Mouse (Mus musculus): ENCODE measurements around the gene 9830107B12Rik. TPM values are rescaled to one million over a fixed set of nuclear protein-coding genes. Genes with fewer than 3 reads are reported as not detected.
"Not testable (repeated sequence)": the region's sequence is repeated elsewhere in the genome, so short reads cannot be mapped to it uniquely, and the experiment has no call there.

The 9830107B12Rik gene
- not detected in 2 replicates for polyA plus RNA-seq (2014; fragmentation: Nextera tagmentation; extraction: Ambion mirVana)

- Histone ChIP-seq H3K4me2 (ENCODE audit: low read length) (no peak within 1 kb of the TSS), H3K4me1 (replicated peaks; ENCODE audit: control insufficient read depth, insufficient read depth, low read length) (no peaks in the 10 kb centered on the region), H3K27ac (ENCODE audit: low read depth) (no peak within 1 kb of the TSS), H3K9ac (ENCODE audit: low read length) (no peak within 1 kb of the TSS), H3K9me3 (ENCODE audit: control insufficient read depth, low read length) (no peaks in the 10 kb centered on the region; the same call in 1 of the 2 replicates), H3K27me3 (replicated peaks; ENCODE audit: control insufficient read depth, insufficient read depth, low read length) (no peaks in the 10 kb centered on the region), H3K4me3 (ENCODE audit: low read depth, low read length) (no peak within 1 kb of the TSS), H3K36me3 (ENCODE audit: control insufficient read depth, insufficient read depth, low read length) (no peaks in the 10 kb centered on the region)
- ATAC-seq (replicated peaks; ENCODE audit: low FRiP score, low TSS enrichment, low read depth): no peak
- no peak for DNase-seq (ENCODE audit: low spot score)
- 84% methylated on average over 3 of the region's 3 CpGs for WGBS
These were observed at the start of gene 9830107B12Rik for GRCm38 (mm10) chr17:48146120-48146519. Gene 9830107B12Rik (minus strand): TSS chr17:48146268.

GRCm38 (mm10) chr17:48192366-48192765 lies 46.3 kb upstream of the 9830107B12Rik start:
- Histone ChIP-seq H3K9me3 (ENCODE audit: control insufficient read depth, low read length) (no peaks in the 10 kb centered on the region), H3K4me1 (replicated peaks; ENCODE audit: control insufficient read depth, insufficient read depth, low read length) (no peaks in the 10 kb centered on the region), H3K4me3 (ENCODE audit: low read depth, low read length) (no peak overlapping the region), H3K36me3 (ENCODE audit: control insufficient read depth, insufficient read depth, low read length) (no peaks in the 10 kb centered on the region), H3K4me2 (ENCODE audit: low read length) (no peak overlapping the region), H3K27me3 (replicated peaks; ENCODE audit: control insufficient read depth, insufficient read depth, low read length) (no peaks in the 10 kb centered on the region), H3K9ac (ENCODE audit: low read length) (no peak overlapping the region), H3K27ac (ENCODE audit: low read depth) (no peak overlapping the region)
- 73% methylated on average over 2 of the region's 2 CpGs for WGBS
- ATAC-seq (replicated peaks; ENCODE audit: low FRiP score, low TSS enrichment, low read depth): no peak
- no peak for DNase-seq (ENCODE audit: low spot score)

- no peak overlapping the region for H3K27ac ChIP-seq (ENCODE audit: low read depth)
- no peaks in the 10 kb centered on the region for H3K9me3 ChIP-seq (ENCODE audit: control insufficient read depth, low read length)
- H3K27me3 ChIP-seq (replicated peaks; ENCODE audit: control insufficient read depth, insufficient read depth, low read length): no peaks in the 10 kb centered on the region
- no peak for ATAC-seq (replicated peaks; ENCODE audit: low FRiP score, low TSS enrichment, low read depth)
- no peak overlapping the region for H3K4me3 ChIP-seq (ENCODE audit: low read depth, low read length)
- H3K9ac ChIP-seq (ENCODE audit: low read length): no peak overlapping the region
- WGBS: 57% methylated on average over 5 of the region's 5 CpGs
- no peaks in the 10 kb centered on the region for H3K4me1 ChIP-seq (replicated peaks; ENCODE audit: control insufficient read depth, insufficient read depth, low read length)
- no peaks in the 10 kb centered on the region for H3K36me3 ChIP-seq (ENCODE audit: control insufficient read depth, insufficient read depth, low read length)
- no peak overlapping the region for H3K4me2 ChIP-seq (ENCODE audit: low read length)
- no peak for DNase-seq (ENCODE audit: low spot score)
These were observed 39.2 kb upstream of the 9830107B12Rik start for GRCm38 (mm10) chr17:48185252-48185651.

GRCm38 (mm10) chr17:48167103-48167502 lies 21.0 kb upstream of the 9830107B12Rik start, which contains the start of gene A530064D06Rik:
Gene A530064D06Rik (minus strand): TSS chr17:48167275.
- not testable (repeated sequence) for H3K27ac ChIP-seq (ENCODE audit: low read depth); H3K9ac ChIP-seq (ENCODE audit: low read length); DNase-seq (ENCODE audit: low spot score); H3K4me1 ChIP-seq (replicated peaks; ENCODE audit: control insufficient read depth, insufficient read depth, low read length); H3K9me3 ChIP-seq (ENCODE audit: control insufficient read depth, low read length); H3K36me3 ChIP-seq (ENCODE audit: control insufficient read depth, insufficient read depth, low read length); ATAC-seq (replicated peaks; ENCODE audit: low FRiP score, low TSS enrichment, low read depth); H3K4me3 ChIP-seq (ENCODE audit: low read depth, low read length); H3K4me2 ChIP-seq (ENCODE audit: low read length); H3K27me3 ChIP-seq (replicated peaks; ENCODE audit: control insufficient read depth, insufficient read depth, low read length)
- WGBS: 79% methylated on average over 2 of the region's 2 CpGs

- Histone ChIP-seq H3K27ac (ENCODE audit: low read depth) (no peak overlapping the region), H3K4me2 (ENCODE audit: low read length) (no peak overlapping the region), H3K9ac (ENCODE audit: low read length) (no peak overlapping the region), H3K9me3 (ENCODE audit: control insufficient read depth, low read length) (peaks cover 9% of the 10 kb centered on the region), H3K36me3 (ENCODE audit: control insufficient read depth, insufficient read depth, low read length) (no peaks in the 10 kb centered on the region), H3K4me3 (ENCODE audit: low read depth, low read length) (no peak overlapping the region), H3K4me1 (replicated peaks; ENCODE audit: control insufficient read depth, insufficient read depth, low read length) (no peaks in the 10 kb centered on the region), H3K27me3 (replicated peaks; ENCODE audit: control insufficient read depth, insufficient read depth, low read length) (no peaks in the 10 kb centered on the region)
- ATAC-seq (replicated peaks; ENCODE audit: low FRiP score, low TSS enrichment, low read depth): no peak
- 49% methylated on average over 1 of the region's 1 CpGs for WGBS
- DNase-seq (ENCODE audit: low spot score): no peak
These were observed 11.5 kb upstream of the 9830107B12Rik start for GRCm38 (mm10) chr17:48157382-48158076.

GRCm38 (mm10) chr17:48132810-48133209 lies 13.3 kb downstream of the 9830107B12Rik start:
- no peak for ATAC-seq (replicated peaks; ENCODE audit: low FRiP score, low TSS enrichment, low read depth)
- WGBS: 89% methylated on average over 2 of the region's 2 CpGs
- Histone ChIP-seq H3K9me3 (ENCODE audit: control insufficient read depth, low read length) (no peaks in the 10 kb centered on the region), H3K27me3 (replicated peaks; ENCODE audit: control insufficient read depth, insufficient read depth, low read length) (no peaks in the 10 kb centered on the region), H3K4me3 (ENCODE audit: low read depth, low read length) (no peak overlapping the region), H3K27ac (ENCODE audit: low read depth) (no peak overlapping the region), H3K36me3 (ENCODE audit: control insufficient read depth, insufficient read depth, low read length) (no peaks in the 10 kb centered on the region), H3K4me1 (replicated peaks; ENCODE audit: control insufficient read depth, insufficient read depth, low read length) (no peaks in the 10 kb centered on the region), H3K9ac (ENCODE audit: low read length) (no peak overlapping the region), H3K4me2 (ENCODE audit: low read length) (no peak overlapping the region)
- DNase-seq (ENCODE audit: low spot score): no peak

GRCm38 (mm10) chr17:48120456-48120855 lies 25.6 kb downstream of the 9830107B12Rik start:
- Histone ChIP-seq H3K9me3 (ENCODE audit: control insufficient read depth, low read length) (no peaks in the 10 kb centered on the region), H3K27ac (ENCODE audit: low read depth) (no peak overlapping the region), H3K4me3 (ENCODE audit: low read depth, low read length) (no peak overlapping the region), H3K27me3 (replicated peaks; ENCODE audit: control insufficient read depth, insufficient read depth, low read length) (no peaks in the 10 kb centered on the region), H3K9ac (ENCODE audit: low read length) (no peak overlapping the region), H3K4me2 (ENCODE audit: low read length) (no peak overlapping the region), H3K36me3 (ENCODE audit: control insufficient read depth, insufficient read depth, low read length) (no peaks in the 10 kb centered on the region), H3K4me1 (replicated peaks; ENCODE audit: control insufficient read depth, insufficient read depth, low read length) (no peaks in the 10 kb centered on the region)
- DNase-seq (ENCODE audit: low spot score): no peak
- no peak for ATAC-seq (replicated peaks; ENCODE audit: low FRiP score, low TSS enrichment, low read depth)
- 89% methylated on average over 20 of the region's 20 CpGs for WGBS

GRCm38 (mm10) chr17:48119656-48120055 lies 26.4 kb downstream of the 9830107B12Rik start:
- ATAC-seq (replicated peaks; ENCODE audit: low FRiP score, low TSS enrichment, low read depth) (0 out of 2 replicates have a peak, but pooled peaks have one; percentile 62), DNase-seq (ENCODE audit: low spot score) (peak; percentile 95)
- Histone ChIP-seq H3K4me3 (ENCODE audit: low read depth, low read length) (no peak overlapping the region), H3K27ac (ENCODE audit: low read depth) (no peak overlapping the region), H3K4me1 (replicated peaks; ENCODE audit: control insufficient read depth, insufficient read depth, low read length) (no peaks in the 10 kb centered on the region), H3K4me2 (ENCODE audit: low read length) (no peak overlapping the region), H3K9me3 (ENCODE audit: control insufficient read depth, low read length) (no peaks in the 10 kb centered on the region), H3K36me3 (ENCODE audit: control insufficient read depth, insufficient read depth, low read length) (no peaks in the 10 kb centered on the region), H3K9ac (ENCODE audit: low read length) (no peak overlapping the region), H3K27me3 (replicated peaks; ENCODE audit: control insufficient read depth, insufficient read depth, low read length) (no peaks in the 10 kb centered on the region)
- WGBS: 24% methylated on average over 3 of the region's 3 CpGs

GRCm38 (mm10) chr17:48118570-48118969 lies 27.5 kb downstream of the 9830107B12Rik start:
- H3K27me3 ChIP-seq (replicated peaks; ENCODE audit: control insufficient read depth, insufficient read depth, low read length): no peaks in the 10 kb centered on the region
- H3K27ac ChIP-seq (ENCODE audit: low read depth): no peak overlapping the region
- 89% methylated on average over 1 of the region's 1 CpGs for WGBS
- ATAC-seq (replicated peaks; ENCODE audit: low FRiP score, low TSS enrichment, low read depth) (no peak), DNase-seq (ENCODE audit: low spot score) (no peak)
- no peak overlapping the region for H3K9ac ChIP-seq (ENCODE audit: low read length)
- H3K9me3 ChIP-seq (ENCODE audit: control insufficient read depth, low read length): no peaks in the 10 kb centered on the region; the same call in 1 of the 2 replicates
- no peak overlapping the region for H3K4me3 ChIP-seq (ENCODE audit: low read depth, low read length)
- no peak overlapping the region for H3K4me2 ChIP-seq (ENCODE audit: low read length)
- H3K4me1 ChIP-seq (replicated peaks; ENCODE audit: control insufficient read depth, insufficient read depth, low read length): no peaks in the 10 kb centered on the region
- H3K36me3 ChIP-seq (ENCODE audit: control insufficient read depth, insufficient read depth, low read length): no peaks in the 10 kb centered on the region
